Mouse (Mus musculus) small intestine, adult 2 months (tissue): ENCODE measurements at regions not wholly inside any gene's neighbourhood (a gene's known extent, or its start where the extent isn't known, plus 50 kb on each side); places are given as distances from the start of the nearest gene placed in this dataset.

Experiments
- H3K27ac ChIP-seq: fragments of 200-500 bp; 2 replicates; pipeline ENCODE4 v1.5.1; 2012; ENCODE audit warnings: low read depth, low read length, control low read depth, inconsistent platforms; ENCODE audit not compliant: insufficient read depth
- H3K27me3 ChIP-seq: fragments of 200-500 bp; 2 replicates; pipeline ENCODE4 v1.6.1; 2012; ENCODE audit warnings: mild to moderate bottlenecking, moderate library complexity, low read length, inconsistent platforms; ENCODE audit not compliant: control insufficient read depth, insufficient read depth
- H3K36me3 ChIP-seq: fragments of 200-500 bp; 2 replicates; pipeline ENCODE4 v1.6.1; 2012; ENCODE audit warnings: mild to moderate bottlenecking, low read length, control low read depth, inconsistent platforms; ENCODE audit not compliant: control insufficient read depth, insufficient read depth
- H3K4me1 ChIP-seq: fragments of 200-500 bp; 2 replicates; pipeline ENCODE4 v1.6.1; 2012; ENCODE audit warnings: low read length, inconsistent platforms, mixed read lengths; ENCODE audit not compliant: control insufficient read depth, insufficient read depth, insufficient read length
- H3K4me3 ChIP-seq: fragments of 200-500 bp; 2 replicates; pipeline ENCODE4 v1.5.1; 2012; ENCODE audit warnings: low read depth, mild to moderate bottlenecking, control low read depth, inconsistent platforms, low read length, moderate library complexity
- CTCF ChIP-seq: fragments of 200-500 bp; IDR thresholded peaks from 2 replicates; pipeline ENCODE4 v1.5.1; 2012; ENCODE audit warnings: low read depth, mild to moderate bottlenecking, control low read depth, inconsistent platforms, low read length, moderate library complexity, mixed read lengths; ENCODE audit not compliant: insufficient replicate concordance, insufficient read length; ENCODE audit errors: extremely low read depth
- POLR2A ChIP-seq: fragments of 200-500 bp; IDR thresholded peaks from 2 replicates; pipeline ENCODE4 v1.6.1; 2012; ENCODE audit warnings: low read depth, mild to moderate bottlenecking, control low read depth, inconsistent platforms, low read length, moderate library complexity
- WGBS: fragments of 180-500 bp; shearing (Covaris S2); methylation state at CpG from one replicate; pipeline ENCODE4 v1.1.7; 2018; 5-methylcytosine and 5-hydroxymethylcytosine counted together

DNA sequence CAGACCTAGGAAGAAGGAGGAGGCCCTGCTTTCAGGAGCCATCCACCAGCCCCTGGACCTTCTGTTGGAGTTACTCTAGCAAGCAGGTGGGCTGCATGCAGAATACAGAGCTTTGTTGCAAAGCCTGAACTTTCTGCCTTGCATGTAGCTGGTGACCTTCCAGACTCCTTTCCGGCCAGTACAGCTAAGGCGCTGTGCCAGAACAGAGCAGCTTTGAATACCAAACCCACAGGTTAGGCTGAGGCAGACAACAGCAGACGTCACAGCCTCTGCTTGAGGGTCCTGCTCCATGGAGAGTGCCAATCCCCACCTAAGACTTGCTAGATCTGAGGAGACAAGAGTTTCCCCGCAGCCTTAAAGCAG, 123.9 kb upstream of the Dio3 start:
- no peak for TF ChIP-seq CTCF
- TF ChIP-seq POLR2A: no peak
- no peaks in the 10 kb centered on the region for H3K36me3 ChIP-seq
- no peak overlapping the region for H3K4me3 ChIP-seq
- H3K4me1 ChIP-seq: no peaks in the 10 kb centered on the region
- H3K27ac ChIP-seq: no peak overlapping the region
- H3K27me3 ChIP-seq: no peaks in the 10 kb centered on the region
- 76% methylated on average over 4 of the region's 4 CpGs for WGBS

DNA sequence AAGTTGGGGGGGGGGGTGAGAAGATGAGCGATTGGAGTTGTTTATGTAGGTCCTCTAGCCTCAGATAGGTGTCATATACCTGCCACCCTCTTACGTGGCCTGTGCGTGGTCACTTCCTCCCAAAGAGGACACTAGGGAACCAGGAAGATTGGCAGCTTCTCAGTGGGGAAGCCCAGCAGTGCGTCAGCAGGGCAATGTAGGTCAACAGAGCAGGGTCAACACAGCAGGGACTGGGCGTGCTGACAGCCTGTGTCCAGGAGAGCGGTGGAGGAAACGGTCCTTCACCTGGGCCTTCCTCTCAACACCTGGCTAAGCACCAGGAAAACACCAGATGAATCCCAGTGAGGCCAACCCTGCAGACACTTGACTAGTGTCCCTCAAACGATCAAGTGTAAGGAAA, 122.4 kb upstream of the Dio3 start:
- H3K4me3 ChIP-seq: no peak overlapping the region
- WGBS: 49% methylated on average over 8 of the region's 8 CpGs
- no peaks in the 10 kb centered on the region for H3K4me1 ChIP-seq
- H3K27me3 ChIP-seq: no peaks in the 10 kb centered on the region
- no peaks in the 10 kb centered on the region for H3K36me3 ChIP-seq
- TF ChIP-seq POLR2A (no peak), CTCF (no peak)
- H3K27ac ChIP-seq: no peak overlapping the region

DNA sequence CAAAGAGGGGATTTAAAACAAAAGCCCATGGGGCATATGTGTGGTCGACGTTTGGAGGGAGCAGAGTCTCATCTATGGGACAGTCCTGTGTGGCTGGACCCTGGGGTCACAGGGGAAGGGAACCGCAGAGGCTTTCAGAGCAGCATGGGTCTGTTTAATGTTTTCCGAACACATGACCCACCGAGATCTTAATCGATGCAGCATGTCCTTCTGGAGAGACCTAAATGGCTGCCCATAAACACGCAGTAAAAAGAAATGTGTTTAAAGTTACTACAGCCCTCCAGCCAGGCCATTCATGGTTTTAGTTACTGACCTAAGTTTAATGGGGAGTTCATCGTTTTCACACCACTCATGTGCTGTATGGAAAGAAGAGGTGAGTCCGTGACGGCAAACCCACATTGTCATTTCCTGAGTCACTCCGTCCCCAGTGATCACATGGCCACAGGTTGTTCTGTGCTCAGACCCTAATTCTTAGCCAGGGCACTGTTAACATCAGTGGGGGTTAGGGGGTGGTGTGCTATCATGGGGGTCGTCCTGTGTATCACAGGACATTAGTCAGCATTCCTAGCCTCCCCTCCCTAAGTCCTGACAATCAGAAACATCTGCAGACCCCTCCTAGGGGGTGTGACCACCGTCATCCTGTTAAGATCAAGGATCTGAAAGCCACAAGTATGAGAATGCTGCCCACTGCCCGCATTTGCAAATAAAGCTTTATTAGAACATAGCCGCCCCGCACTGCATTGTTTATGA, 120.7 kb upstream of the Dio3 start:
- Histone ChIP-seq H3K36me3 (no peaks in the 10 kb centered on the region), H3K27me3 (no peaks in the 10 kb centered on the region), H3K4me1 (no peaks in the 10 kb centered on the region), H3K4me3 (no peak overlapping the region), H3K27ac (no peak overlapping the region)
- TF ChIP-seq CTCF: no peak
- TF ChIP-seq POLR2A: no peak
- 78% methylated on average over 16 of the region's 16 CpGs for WGBS

DNA sequence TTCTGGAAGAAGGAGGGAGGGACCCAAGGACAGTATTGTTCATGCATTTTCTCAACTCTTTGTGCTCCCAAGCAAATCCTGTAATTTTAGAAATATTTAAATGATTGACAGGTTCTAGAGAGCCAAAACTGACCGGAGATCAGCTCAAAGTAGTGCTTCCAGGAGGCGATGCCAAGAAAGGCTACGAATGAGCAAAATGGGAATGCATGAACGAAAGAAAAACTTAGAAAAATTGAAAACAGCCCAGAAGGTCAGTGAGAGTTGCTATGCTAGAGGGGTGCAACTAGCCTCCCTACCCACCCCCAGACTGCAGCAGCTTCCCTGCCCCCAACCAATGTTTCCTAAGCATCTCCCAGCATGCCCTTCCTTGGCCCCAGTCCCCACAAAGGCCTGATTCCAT, 117.6 kb upstream of the Dio3 start:
- Histone ChIP-seq H3K27ac (no peak overlapping the region), H3K4me3 (no peak overlapping the region), H3K4me1 (no peaks in the 10 kb centered on the region), H3K27me3 (no peaks in the 10 kb centered on the region), H3K36me3 (no peaks in the 10 kb centered on the region)
- TF ChIP-seq POLR2A (no peak), CTCF (no peak)
- WGBS: 85% methylated on average over 4 of the region's 4 CpGs

DNA sequence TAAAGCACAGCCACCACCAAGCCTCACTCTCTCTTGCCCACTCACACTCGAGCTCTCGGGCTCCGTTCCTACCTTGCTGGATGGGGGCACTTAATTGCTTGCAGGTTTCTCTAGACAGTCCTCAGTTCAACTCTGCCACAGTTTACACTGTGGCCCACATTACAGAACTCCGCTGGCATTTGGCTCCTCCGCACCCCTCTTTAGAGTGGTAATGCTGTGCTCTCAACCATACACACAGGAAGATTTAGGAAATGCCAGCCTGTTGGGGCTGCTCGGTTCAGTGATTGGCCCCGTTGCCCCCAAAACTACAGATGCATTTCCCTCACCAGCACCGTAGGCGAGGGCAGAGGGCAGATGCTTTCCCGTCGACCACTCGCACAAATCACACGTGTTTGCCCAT, 113.4 kb upstream of the Dio3 start:
- Histone ChIP-seq H3K36me3 (no peaks in the 10 kb centered on the region), H3K4me3 (no peak overlapping the region), H3K27me3 (no peaks in the 10 kb centered on the region), H3K27ac (no peak overlapping the region), H3K4me1 (no peaks in the 10 kb centered on the region)
- WGBS: 83% methylated on average over 13 of the region's 13 CpGs
- TF ChIP-seq POLR2A: no peak
- TF ChIP-seq CTCF: no peak

DNA sequence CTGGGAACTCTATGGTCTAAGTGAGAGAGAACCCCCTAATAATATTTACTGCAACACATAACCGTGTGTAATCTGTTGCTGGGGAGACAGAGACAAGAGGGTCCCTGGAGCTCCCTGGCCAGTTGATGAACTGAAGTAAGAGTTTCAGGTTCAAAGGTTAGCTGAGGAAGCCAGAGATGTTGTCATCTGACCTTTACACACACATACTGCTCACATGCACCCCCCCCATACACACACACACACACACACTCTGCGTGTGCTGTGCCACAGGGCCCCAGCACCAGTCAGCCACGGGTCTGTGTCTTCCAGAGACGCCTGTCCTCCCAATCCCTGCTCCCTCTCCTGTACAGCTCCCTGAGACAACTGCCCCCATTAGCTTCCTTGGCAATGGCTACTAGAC, 110.5 kb upstream of the Dio3 start:
- 79% methylated on average over 4 of the region's 4 CpGs for WGBS
- no peaks in the 10 kb centered on the region for H3K36me3 ChIP-seq
- TF ChIP-seq POLR2A (no peak), CTCF (no peak)
- H3K4me1 ChIP-seq: no peaks in the 10 kb centered on the region
- H3K4me3 ChIP-seq: no peak overlapping the region
- no peaks in the 10 kb centered on the region for H3K27me3 ChIP-seq
- H3K27ac ChIP-seq: no peak overlapping the region

DNA sequence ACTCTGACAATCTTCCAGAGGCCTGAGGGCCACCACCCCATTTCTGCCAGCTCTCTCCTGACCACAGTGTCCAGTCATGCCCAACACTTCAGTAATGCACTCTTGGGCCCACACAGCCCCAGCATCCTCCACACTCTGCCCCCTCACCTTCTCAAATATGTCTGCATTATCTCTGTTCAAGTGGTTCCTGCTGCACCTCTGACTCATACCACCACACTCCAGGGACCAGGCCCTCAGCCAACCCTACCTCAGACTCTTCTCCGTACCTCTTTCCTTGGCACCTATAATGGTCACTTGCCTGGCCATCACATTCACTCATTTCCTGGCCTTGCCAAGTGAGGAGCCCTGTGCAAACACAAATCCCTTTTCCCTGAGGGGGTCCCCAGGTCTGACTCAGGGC, 109.6 kb upstream of the Dio3 start:
- no peak for TF ChIP-seq POLR2A
- no peak for TF ChIP-seq CTCF
- 94% methylated on average over 1 of the region's 1 CpGs for WGBS
- H3K4me3 ChIP-seq: no peak overlapping the region
- H3K4me1 ChIP-seq: no peaks in the 10 kb centered on the region
- H3K27ac ChIP-seq: no peak overlapping the region
- no peaks in the 10 kb centered on the region for H3K27me3 ChIP-seq
- no peaks in the 10 kb centered on the region for H3K36me3 ChIP-seq
